Mouse (Mus musculus): Measurements from ENCODE around the gene Ezh1.

Ezh1 gene

DNA sequence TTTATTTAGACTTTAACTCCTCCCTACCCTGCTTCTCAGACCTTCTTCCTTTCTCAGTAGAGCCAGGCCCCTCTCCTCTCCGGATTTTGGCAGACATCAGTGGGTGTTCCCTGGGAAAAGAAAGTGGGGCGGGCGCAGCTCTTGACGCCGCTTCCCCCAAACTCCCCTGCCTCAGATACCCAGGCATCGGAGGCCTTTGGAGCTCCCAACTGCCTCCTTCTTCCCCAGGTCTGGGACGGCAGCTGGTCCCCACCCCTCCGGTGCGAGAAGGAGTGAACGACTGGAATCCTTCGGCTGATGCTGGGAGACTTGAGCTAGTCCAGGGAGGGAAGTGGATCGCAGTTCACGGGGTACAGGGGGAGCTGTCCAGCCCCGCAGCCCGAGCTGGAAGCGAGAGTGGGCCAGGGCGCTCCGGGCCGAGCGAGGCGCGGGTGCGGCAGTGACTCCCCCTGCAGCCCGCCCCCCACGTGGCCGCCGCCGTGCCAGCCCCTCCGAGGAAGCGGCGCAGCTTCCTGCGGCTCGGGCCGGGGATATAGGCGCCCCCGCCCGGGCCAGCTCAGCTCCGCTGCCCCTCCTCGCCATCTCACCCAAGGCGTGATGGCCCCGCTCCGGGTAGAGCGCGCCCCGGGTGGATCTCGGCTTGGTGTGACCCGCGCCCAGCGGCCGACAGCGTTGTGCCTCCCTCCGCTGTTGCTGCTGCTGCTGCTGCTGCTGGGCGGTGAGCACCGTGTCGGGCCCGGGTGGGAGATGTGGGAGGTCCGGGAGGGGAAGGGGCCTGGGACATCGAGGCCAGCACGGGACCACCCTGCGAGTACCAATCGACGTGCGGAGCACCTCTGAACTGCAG is 19.8 kb upstream of the Ezh1 start, which contains the start of gene Ramp2:
Ramp2 (plus strand) TSS at position 174 of the 847 bp plus-strand sequence.
- peak; percentile 59 for DNase-seq

DNA sequence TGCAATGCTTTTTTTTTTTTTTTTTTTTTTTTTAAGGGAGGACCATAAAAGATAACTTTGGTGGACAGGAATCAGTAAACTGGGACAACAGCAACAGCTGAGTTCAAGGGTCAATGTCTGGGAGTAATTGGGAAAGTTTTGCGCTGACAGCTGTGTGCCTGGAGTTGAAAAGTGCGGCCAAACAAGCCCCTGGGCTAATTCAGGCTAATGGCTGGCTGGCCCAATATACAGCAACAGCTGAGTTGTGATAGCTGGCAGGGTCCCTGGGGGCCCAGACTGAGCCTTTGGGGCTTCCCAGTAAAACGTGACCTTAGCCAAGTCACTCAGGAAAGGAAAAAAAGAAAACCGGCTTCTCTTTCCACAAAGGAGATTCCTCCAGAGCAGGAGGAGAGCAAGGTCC is 18.8 kb upstream of the Ezh1 start:
- DNase-seq, result no peak

GRCm38 (mm10) chr11:101238071-101238647 is 11.9 kb upstream of the Ezh1 start:
- no peak for DNase-seq

GRCm38 (mm10) chr11:101236782-101237181 is 10.5 kb upstream of the Ezh1 start:
- no peak for DNase-seq

DNA sequence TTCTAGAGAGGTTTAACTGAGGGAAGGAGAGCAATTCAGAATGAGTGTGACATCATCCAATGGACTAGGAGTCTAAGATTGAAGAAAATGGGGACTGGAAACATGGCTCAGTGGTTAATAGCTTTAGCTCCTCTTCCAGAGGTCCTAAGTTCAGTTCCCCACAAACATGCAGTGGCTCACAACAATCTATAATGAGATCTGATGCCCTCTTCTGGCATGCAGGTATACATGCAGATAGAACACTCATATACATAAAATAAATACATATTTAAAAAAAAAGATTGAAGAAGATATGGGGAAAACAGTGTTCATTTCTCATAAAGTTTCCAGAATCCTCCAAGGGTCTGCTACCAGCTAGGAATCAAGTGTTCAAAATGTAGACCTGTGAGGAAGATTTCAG is 9.2 kb upstream of the Ezh1 start:
- no peak for DNase-seq

DNA sequence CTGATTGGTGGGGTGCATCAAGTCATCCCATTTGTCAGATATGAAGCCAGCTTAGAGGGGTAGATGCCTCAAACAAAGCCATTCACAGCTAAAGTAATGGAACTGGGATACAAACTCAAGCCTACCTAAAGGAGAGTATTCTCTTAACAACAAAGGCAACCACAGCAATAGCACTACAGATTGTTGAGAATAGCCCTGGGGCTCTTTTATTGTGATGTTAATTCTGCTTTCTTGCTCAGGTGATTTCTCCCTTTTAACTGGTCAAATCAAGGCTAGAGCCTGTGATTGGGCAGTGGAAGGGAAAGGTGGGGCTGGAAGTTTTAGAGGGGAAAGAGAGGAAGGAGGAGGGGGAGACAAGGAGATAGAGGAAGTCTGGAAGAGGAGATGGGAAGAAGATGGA is 7.9 kb upstream of the Ezh1 start:
- no peak for DNase-seq

DNA sequence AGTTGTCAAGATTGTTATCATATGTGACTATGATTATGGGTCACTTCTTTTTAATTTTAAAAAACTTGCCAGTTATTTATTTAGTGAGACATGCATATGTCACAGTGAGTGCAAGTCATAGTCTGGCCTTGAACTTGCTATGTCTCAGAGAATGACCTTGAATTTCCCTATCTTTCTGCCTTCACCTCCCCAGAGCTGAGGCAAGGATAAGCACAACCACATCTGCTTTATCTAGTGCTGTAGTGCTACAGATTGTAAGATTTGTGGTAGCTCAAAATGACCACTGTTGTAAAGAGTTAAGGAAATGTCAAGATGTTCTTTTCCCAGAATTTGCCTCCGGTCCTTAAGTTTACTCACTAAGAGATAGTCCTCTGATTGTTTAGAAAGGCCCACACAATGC is 7.0 kb upstream of the Ezh1 start:
- no peak for DNase-seq

- DNase-seq, result no peak
Observed at GRCm38 (mm10) chr11:101232010-101232839, 6.0 kb upstream of the Ezh1 start.

GRCm38 (mm10) chr11:101230991-101231871 is 5.0 kb upstream of the Ezh1 start:
- DNase-seq, result no peak

- DNase-seq, result no peak
Observed at GRCm38 (mm10) chr11:101230526-101230925, 4.3 kb upstream of the Ezh1 start.

DNA sequence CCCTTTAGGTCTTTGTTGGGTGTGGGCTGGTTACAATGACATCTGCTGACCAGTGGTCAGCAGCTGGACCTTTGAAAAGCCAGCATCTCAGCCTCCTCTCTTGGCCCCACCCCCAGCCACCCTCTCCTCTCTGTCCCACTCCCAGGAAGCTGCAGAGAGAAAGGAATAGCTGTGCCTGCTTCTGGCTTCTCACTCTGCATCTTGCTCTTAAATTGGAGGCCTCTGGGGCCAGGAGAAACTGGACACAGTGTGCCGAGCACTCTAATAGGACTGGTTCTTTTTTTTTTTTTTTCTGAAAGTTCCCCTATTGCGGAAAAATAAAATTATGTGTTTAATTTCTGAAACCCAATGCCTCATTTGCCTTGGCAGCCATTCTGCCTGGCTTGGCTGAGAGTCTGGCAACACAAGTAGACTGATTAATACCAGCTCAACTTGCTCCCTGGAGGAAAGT is 3.8 kb upstream of the Ezh1 start:
- DNase-seq, result no peak

GRCm38 (mm10) chr11:101229361-101229900 is 3.2 kb upstream of the Ezh1 start:
- no peak for DNase-seq

- DNase-seq, result no peak
Observed at GRCm38 (mm10) chr11:101225331-101226064, 765 bp downstream of the Ezh1 start.

- DNase-seq, result no peak
Observed at GRCm38 (mm10) chr11:101224337-101224736, 1.9 kb downstream of the Ezh1 start.

DNA sequence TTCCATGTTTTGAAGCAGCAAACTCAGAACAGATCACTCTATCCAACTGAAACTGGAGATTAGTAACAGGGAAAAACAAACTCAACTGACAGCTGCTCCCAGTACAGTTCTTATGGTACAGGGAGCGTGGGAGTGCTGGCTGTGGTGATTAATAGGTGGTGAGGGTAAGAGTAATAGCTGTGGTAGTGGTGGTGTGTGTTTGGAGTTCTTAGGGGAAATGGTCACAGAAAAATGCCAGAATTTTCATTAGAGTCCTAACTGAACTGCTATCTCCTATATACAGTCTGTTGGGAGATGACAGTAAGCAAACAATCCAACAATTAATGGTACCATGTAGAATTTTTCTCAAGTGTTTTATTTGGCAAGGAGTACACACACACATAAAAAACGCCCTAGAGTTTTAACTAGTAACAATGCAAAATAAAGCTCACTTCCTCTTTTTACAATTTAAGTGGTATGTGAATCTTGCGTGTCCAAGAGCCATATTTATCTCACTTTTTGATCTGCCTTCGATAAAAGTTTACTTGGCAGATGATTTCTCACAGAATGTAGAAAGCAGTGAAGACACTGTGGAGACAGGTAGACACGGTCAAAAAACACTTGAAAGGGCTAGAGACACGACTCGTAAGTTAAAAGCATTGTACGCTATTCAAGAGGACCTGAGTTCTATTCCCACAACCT is 4.8 kb downstream of the Ezh1 start:
- no peak for DNase-seq

DNA sequence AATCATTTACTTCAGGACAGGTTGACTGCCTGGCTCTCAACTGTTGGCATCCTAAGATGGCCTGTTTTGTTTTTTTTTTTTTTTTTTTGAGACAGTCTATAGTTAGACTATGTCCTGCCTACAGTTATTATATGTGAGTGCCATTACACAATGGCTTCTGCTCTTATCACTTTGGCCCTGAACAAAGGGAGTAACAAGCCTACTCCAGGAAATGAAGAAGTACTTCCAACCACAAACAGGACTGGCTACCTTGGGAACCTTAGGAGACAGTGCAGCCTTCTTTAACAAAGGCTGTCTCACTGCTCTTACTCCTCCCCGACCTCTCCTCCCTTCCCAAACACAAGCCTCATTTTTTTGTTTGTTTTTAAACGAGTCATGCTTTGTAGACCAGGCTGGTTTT is 5.4 kb downstream of the Ezh1 start:
- no peak for DNase-seq

- peak; percentile 65 for DNase-seq
Observed at GRCm38 (mm10) chr11:101218436-101219055, 7.7 kb downstream of the Ezh1 start.

DNA sequence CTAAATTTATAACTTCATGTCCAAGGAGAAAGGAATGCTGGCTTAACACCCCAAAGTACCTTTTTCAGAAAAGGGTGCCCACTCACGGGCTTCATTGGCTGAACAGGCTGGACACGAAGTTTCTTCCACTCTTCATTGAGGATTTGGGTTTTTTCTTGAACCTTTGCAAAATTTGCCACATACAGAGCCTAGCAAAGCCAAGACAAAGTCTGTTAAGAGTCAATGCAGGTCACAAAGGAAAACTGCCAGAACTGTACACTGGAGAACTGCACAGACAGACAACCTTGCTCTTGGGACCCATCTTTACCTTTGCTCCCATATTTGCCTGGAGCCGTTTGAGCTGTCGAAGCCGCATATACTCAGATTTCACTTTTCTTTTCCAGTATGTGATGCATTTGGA is 9.3 kb downstream of the Ezh1 start:
- no peak for DNase-seq

DNA sequence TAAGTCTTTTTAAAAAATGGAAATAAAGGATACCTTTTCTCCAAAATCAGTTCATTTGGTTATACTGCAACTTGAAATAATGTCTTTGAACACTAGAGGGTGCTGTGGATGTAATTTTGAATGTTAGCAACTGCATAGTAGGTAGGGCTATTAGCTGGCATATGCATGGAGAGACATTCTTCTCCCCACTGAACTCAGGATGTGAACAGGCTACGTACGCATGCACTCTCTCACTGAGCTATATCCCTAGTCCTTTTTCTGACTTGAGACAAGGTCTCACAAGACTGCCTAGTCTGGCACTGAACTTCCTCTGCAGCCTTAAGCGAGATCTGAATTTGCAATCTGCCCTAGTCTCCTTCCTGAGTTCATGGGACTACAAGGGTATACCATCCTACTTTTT is 14.3 kb downstream of the Ezh1 start:
- peak; percentile 54 for DNase-seq

GRCm38 (mm10) chr11:101200986-101201385 is 25.3 kb downstream of the Ezh1 start:
- DNase-seq, result peak; percentile 81

Data from thymus, postnatal 14 days (tissue).